Mouse (Mus musculus) megakaryocyte-erythroid progenitor cell, adult 5-6 weeks (primary cell): ENCODE data around the gene Susd5. TPM values are rescaled to one million over a fixed set of nuclear protein-coding genes. Genes with fewer than 3 reads are reported as not detected.

Experiments used
- total RNA-seq, 2 experiments: library from RNA; stranded (forward) in 1 of 2; stranded (reverse) in 1 of 2; fragments of 200-1000, 215-1000 nt in 1 of 2; fragments of >200 nt in 1 of 2; fragmentation: Nextera tagmentation in 1 of 2; gene quantifications; 2 replicates each; pipeline ENCODE4 v1.2.3; 2014 to 2017

Susd5 gene
- total RNA-seq, 2 experiments from 2014 or later = not detected

Other genes starting within 250 kb of the Susd5 start
- 85.8 and 94.0 TPM in 2 replicates for gene Ubp1, start 126.2 kb upstream of the Susd5 start, total RNA-seq (2014; fragmentation: Nextera tagmentation)
- gene Ubp1, start 126.2 kb upstream of the Susd5 start, total RNA-seq (2017) = 76.9 and 86.7 TPM in 2 replicates
- gene Fbxl2, start 10.9 kb upstream of the Susd5 start, total RNA-seq (2014; fragmentation: Nextera tagmentation) = 2.6 and 4.0 TPM in 2 replicates
- gene Fbxl2, start 10.9 kb upstream of the Susd5 start, total RNA-seq (2017) = 1.3 and 1.8 TPM in 2 replicates